ENCODE assay signal across 20 mouse cellular contexts in genomic region chr13:70978547-70979307, GRCm38 (mm10).
DNase-seq lines count a peak whose midpoint lies in the region; ATAC-seq lines count a peak whose summit lies in the region.
"Had no signal": no experiment of that assay in that cellular context is flagged by ENCODE, and none has a peak within 500 bp of the region (broad histone marks: within the 10 kb centered on the region; RNA-seq: fewer than 3 reads in every experiment).

No protein-coding gene starts in this region.

- H3K36me3 ChIP-seq in hindbrain, embryonic 11.5 days (ENCODE audit: control insufficient read depth, insufficient read depth, low read length): no peaks in the 10 kb centered on the region
- H3K36me3 ChIP-seq in hindbrain, embryonic 16.5 days (ENCODE audit: control insufficient read depth, insufficient read depth, low read length): no peaks in the 10 kb centered on the region
- H3K36me3 ChIP-seq in midbrain, embryonic 13.5 days: no peaks in the 10 kb centered on the region
- H3K36me3 ChIP-seq in midbrain, embryonic 14.5 days (ENCODE audit: control insufficient read depth, insufficient read depth, low read length): no peaks in the 10 kb centered on the region
- H3K36me3 ChIP-seq in forebrain, embryonic 13.5 days (ENCODE audit: poor library complexity, severe bottlenecking): no peaks in the 10 kb centered on the region
- H3K36me3 ChIP-seq: G1E; intestine, embryonic 15.5 days; lung, embryonic 15.5 days had no signal

- DNase-seq in hindbrain, embryonic 11.5 days (ENCODE audit: low spot score): no peak
- no peak for DNase-seq in midbrain, embryonic 14.5 days
- no peak for DNase-seq in left cerebral cortex, postnatal 36 days (ENCODE audit: low spot score in 2 of 2)
- DNase-seq in kidney, postnatal 10 days: no peak
- DNase-seq: adrenal gland, postnatal 10 days; cerebellum, adult 2 months; gastrocnemius, postnatal 10 days; heart, postnatal 10 days; liver; right cerebral cortex, adult 18-20 months; spleen, adult 18-20 months; thymus, postnatal 36 days had no signal

- no peak overlapping the region for H3K27ac ChIP-seq in hindbrain, embryonic 11.5 days (ENCODE audit: low read depth, low read length)
- H3K27ac ChIP-seq in hindbrain, embryonic 16.5 days (ENCODE audit: low read depth, low read length): no peak overlapping the region
- no peak overlapping the region for H3K27ac ChIP-seq in midbrain, embryonic 13.5 days
- no peak overlapping the region for H3K27ac ChIP-seq in midbrain, embryonic 14.5 days (replicated peaks; ENCODE audit: low read depth, low read length)
- H3K27ac ChIP-seq in forebrain, embryonic 13.5 days: peak overlapping the region; percentile 36; the same call in 1 of the 2 replicates
- H3K27ac ChIP-seq: intestine, embryonic 15.5 days; layer of hippocampus, adult 2 months; left cerebral cortex, adult 2 months; lung, embryonic 15.5 days had no signal

- no peak overlapping the region for H3K4me3 ChIP-seq in hindbrain, embryonic 11.5 days (ENCODE audit: low read depth, low read length)
- H3K4me3 ChIP-seq in hindbrain, embryonic 16.5 days (ENCODE audit: low read length): no peak overlapping the region
- H3K4me3 ChIP-seq in midbrain, embryonic 13.5 days (replicated peaks): no peak overlapping the region
- H3K4me3 ChIP-seq in midbrain, embryonic 14.5 days (replicated peaks; ENCODE audit: low read depth, low read length): no peak overlapping the region
- no peak overlapping the region for H3K4me3 ChIP-seq in forebrain, embryonic 13.5 days
- H3K4me3 ChIP-seq: intestine, embryonic 15.5 days; layer of hippocampus, adult 2 months; left cerebral cortex, adult 2 months; lung, embryonic 15.5 days had no signal

- peak; percentile 73 for ATAC-seq in hindbrain, embryonic 11.5 days (ENCODE audit: low FRiP score)
- ATAC-seq in hindbrain, embryonic 16.5 days: no peak
- ATAC-seq in midbrain, embryonic 13.5 days: peak; percentile 63
- ATAC-seq in midbrain, embryonic 14.5 days (ENCODE audit: low FRiP score, low TSS enrichment): no peak; the same call in 1 of the 2 replicates
- peak; percentile 84 for ATAC-seq in forebrain, embryonic 13.5 days
- ATAC-seq: intestine, embryonic 15.5 days had no signal

- H3K4me2 ChIP-seq in hindbrain, embryonic 11.5 days (replicated peaks; ENCODE audit: low read depth, low read length): no peak overlapping the region
- H3K4me2 ChIP-seq in hindbrain, embryonic 16.5 days (ENCODE audit: low read length): no peak overlapping the region
- H3K4me2 ChIP-seq in midbrain, embryonic 13.5 days (replicated peaks): no peak overlapping the region
- no peak overlapping the region for H3K4me2 ChIP-seq in midbrain, embryonic 14.5 days (ENCODE audit: low read length)
- H3K4me2 ChIP-seq in forebrain, embryonic 13.5 days: no peak overlapping the region
- H3K4me2 ChIP-seq: intestine, embryonic 15.5 days; lung, embryonic 15.5 days had no signal

- H3K9ac ChIP-seq in hindbrain, embryonic 11.5 days (ENCODE audit: low read depth, low read length): no peak overlapping the region
- H3K9ac ChIP-seq in hindbrain, embryonic 16.5 days (ENCODE audit: low read depth, low read length): no peak overlapping the region
- no peak overlapping the region for H3K9ac ChIP-seq in midbrain, embryonic 13.5 days (replicated peaks)
- H3K9ac ChIP-seq in midbrain, embryonic 14.5 days (replicated peaks; ENCODE audit: low read length): no peak overlapping the region
- H3K9ac ChIP-seq in forebrain, embryonic 13.5 days: no peak overlapping the region
- H3K9ac ChIP-seq: intestine, embryonic 15.5 days; lung, embryonic 15.5 days had no signal

- no peaks in the 10 kb centered on the region for H3K4me1 ChIP-seq in hindbrain, embryonic 11.5 days (replicated peaks; ENCODE audit: control insufficient read depth, insufficient read depth, low read length)
- no peaks in the 10 kb centered on the region for H3K4me1 ChIP-seq in hindbrain, embryonic 16.5 days (ENCODE audit: control insufficient read depth, insufficient read depth, low read depth, low read length)
- H3K4me1 ChIP-seq in midbrain, embryonic 13.5 days (replicated peaks): 0 out of 2 replicates have a peak, but pooled peaks cover 3% of the 10 kb centered on the region
- no peaks in the 10 kb centered on the region for H3K4me1 ChIP-seq in midbrain, embryonic 14.5 days (ENCODE audit: control insufficient read depth, insufficient read depth, low read length)
- peaks cover 7% of the 10 kb centered on the region for H3K4me1 ChIP-seq in forebrain, embryonic 13.5 days
- H3K4me1 ChIP-seq: intestine, embryonic 15.5 days; lung, embryonic 15.5 days had no signal

- WGBS in hindbrain, embryonic 11.5 days: 88% methylated on average over 4 of the region's 5 CpGs
- WGBS in hindbrain, embryonic 16.5 days: 74% methylated on average over 5 of the region's 5 CpGs
- WGBS in midbrain, embryonic 13.5 days: 63% methylated on average over 4 of the region's 5 CpGs
- WGBS in midbrain, embryonic 14.5 days: 64% methylated on average over 5 of the region's 5 CpGs
- WGBS in forebrain, embryonic 13.5 days: 55% methylated on average over 4 of the region's 5 CpGs

- intact Hi-C loops in left cerebral cortex, postnatal 36 days (cut with DNase I): no loop called here

- no peaks in the 10 kb centered on the region for H3K9me3 ChIP-seq in hindbrain, embryonic 11.5 days (ENCODE audit: control insufficient read depth, low read length)
- no peaks in the 10 kb centered on the region for H3K9me3 ChIP-seq in hindbrain, embryonic 16.5 days (ENCODE audit: control insufficient read depth, low read length)
- H3K9me3 ChIP-seq in midbrain, embryonic 13.5 days: no peaks in the 10 kb centered on the region
- H3K9me3 ChIP-seq in midbrain, embryonic 14.5 days (ENCODE audit: control insufficient read depth, low read length): no peaks in the 10 kb centered on the region
- no peaks in the 10 kb centered on the region for H3K9me3 ChIP-seq in forebrain, embryonic 13.5 days (replicated peaks)
- H3K9me3 ChIP-seq: intestine, embryonic 15.5 days; lung, embryonic 15.5 days had no signal

- no peaks in the 10 kb centered on the region for H3K27me3 ChIP-seq in hindbrain, embryonic 11.5 days (ENCODE audit: control insufficient read depth, insufficient read depth, low read length)
- no peaks in the 10 kb centered on the region for H3K27me3 ChIP-seq in hindbrain, embryonic 16.5 days (replicated peaks; ENCODE audit: control insufficient read depth, insufficient read depth, low read length)
- H3K27me3 ChIP-seq in midbrain, embryonic 13.5 days: no peaks in the 10 kb centered on the region
- H3K27me3 ChIP-seq in midbrain, embryonic 14.5 days (ENCODE audit: control insufficient read depth, insufficient read depth, low read length): no peaks in the 10 kb centered on the region
- no peaks in the 10 kb centered on the region for H3K27me3 ChIP-seq in forebrain, embryonic 13.5 days
- H3K27me3 ChIP-seq: intestine, embryonic 15.5 days; lung, embryonic 15.5 days had no signal

Comparison
In these comparisons a context has a peak if more than half of its experiments do, and no peak if none do; other contexts are left out.
1. ATAC-seq: peak in hindbrain, embryonic 11.5 days (single experiment), midbrain, embryonic 13.5 days (single experiment) and forebrain, embryonic 13.5 days (single experiment); none in hindbrain, embryonic 16.5 days (single experiment) and midbrain, embryonic 14.5 days (single experiment).